Mouse (Mus musculus): ENCODE measurements around the gene Usp7. TPM values are rescaled to one million over a fixed set of nuclear protein-coding genes. Genes with fewer than 3 reads are reported as not detected.
A peak's percentile ranks its signal among the peaks of the same experiment; 100 is the strongest.

Gene Usp7
- polyA plus RNA-seq (2012) = 6.0 and 6.8 TPM in 2 replicates

DNA sequence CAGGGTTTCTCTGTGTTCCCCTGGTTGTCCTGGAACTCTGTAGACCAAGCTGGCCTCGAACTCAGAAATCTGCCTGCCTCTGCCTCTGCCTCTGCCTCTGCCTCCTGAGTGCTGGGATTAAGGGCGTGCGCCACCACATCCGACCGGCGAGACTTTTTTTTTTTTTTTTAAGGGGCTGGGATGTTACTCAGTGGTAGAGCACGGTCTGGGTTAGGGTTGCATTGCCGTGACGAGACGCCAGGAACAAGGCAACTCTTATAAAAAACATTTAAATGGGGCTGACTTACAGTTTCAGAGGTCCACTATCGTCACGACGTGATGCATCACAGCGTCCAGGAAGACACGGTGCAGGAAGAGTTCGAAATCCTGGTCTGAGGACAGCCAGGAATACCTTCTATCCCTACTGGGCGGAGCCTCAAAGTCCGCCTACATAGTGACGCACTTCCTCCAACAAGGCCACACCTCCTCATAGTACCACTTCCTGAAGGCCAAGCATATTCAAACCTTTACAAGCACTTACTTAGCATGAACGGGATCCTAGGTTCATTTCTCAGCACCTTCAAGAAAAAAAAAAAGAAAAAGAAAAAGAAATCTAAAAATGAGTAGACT lies at the start of gene Usp7:
Usp7 (minus strand) TSS at position 360 of the 609 bp plus-strand sequence.
- Histone ChIP-seq H3K27me3 (ENCODE audit: control insufficient read depth) (peaks cover 13% of the 10 kb centered on the region), H3K9me3 (ENCODE audit: control insufficient read depth, low read length) (no peaks in the 10 kb centered on the region), H3K4me1 (ENCODE audit: control insufficient read depth) (peaks cover 5% of the 10 kb centered on the region), H3K4me3 (replicated peaks) (peak within 1 kb of the TSS; percentile 35), H3K36me3 (ENCODE audit: control insufficient read depth) (no peaks in the 10 kb centered on the region)
- TF ChIP-seq TAL1 (IDR thresholded peaks at IDR 0.05; ENCODE audit: low read length) = no peak
- no peak for TF ChIP-seq GATA1 (IDR thresholded peaks at IDR 0.05; ENCODE audit: low read length)

DNA sequence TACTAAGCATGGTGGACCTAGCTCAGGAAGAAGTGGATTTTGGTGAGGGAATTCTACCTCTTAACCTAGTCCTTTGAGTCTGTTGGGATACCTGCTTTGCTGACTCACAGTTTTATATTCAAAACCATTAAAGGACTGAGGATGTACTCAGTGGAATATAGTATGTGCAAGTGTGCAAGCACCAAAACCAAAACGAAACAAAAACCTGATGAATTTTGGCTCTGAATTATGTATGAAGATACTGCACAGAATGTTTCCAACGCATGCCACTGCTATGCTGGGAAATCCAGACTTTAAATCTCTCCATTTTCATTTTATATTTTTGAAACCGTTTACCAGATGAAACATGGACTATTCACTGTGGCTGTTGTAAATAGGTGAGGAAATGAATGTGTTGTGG lies 48.4 kb upstream of the Usp7 start:
- H3K36me3 ChIP-seq (ENCODE audit: control insufficient read depth) = peaks cover 99% of the 10 kb centered on the region
- peaks cover 34% of the 10 kb centered on the region for H3K4me1 ChIP-seq (ENCODE audit: control insufficient read depth)
- H3K9me3 ChIP-seq (ENCODE audit: control insufficient read depth, low read length) = no peaks in the 10 kb centered on the region
- no peaks in the 10 kb centered on the region for H3K27me3 ChIP-seq (ENCODE audit: control insufficient read depth)
- no peak overlapping the region for H3K4me3 ChIP-seq (replicated peaks)
- TF ChIP-seq GATA1 (IDR thresholded peaks at IDR 0.05; ENCODE audit: low read length) (no peak), TAL1 (IDR thresholded peaks at IDR 0.05; ENCODE audit: low read length) (no peak)

DNA sequence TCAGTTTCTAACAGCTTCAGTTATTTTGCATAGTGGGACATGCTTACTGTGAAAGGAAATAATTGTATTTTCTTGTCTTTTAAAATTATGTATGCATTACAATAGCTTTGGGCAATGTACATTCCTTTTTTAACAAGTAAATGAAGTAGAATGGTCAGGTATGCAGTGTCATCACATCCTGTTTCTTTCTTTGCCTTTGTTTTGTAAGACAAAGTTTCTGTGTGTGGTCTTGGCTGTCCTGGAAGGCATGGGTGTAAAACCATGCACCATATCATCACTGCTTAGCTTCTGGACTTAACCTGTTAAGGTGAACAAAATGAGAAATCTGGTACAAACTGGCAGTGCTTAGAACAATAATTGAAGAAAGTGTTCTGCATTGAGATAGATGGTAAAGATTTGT lies 46.8 kb upstream of the Usp7 start:
- Histone ChIP-seq H3K4me1 (ENCODE audit: control insufficient read depth) (peaks cover 46% of the 10 kb centered on the region), H3K4me3 (replicated peaks) (no peak overlapping the region), H3K27me3 (ENCODE audit: control insufficient read depth) (no peaks in the 10 kb centered on the region), H3K9me3 (ENCODE audit: control insufficient read depth, low read length) (no peaks in the 10 kb centered on the region), H3K36me3 (ENCODE audit: control insufficient read depth) (peaks cover 99% of the 10 kb centered on the region)
- TF ChIP-seq TAL1 (IDR thresholded peaks at IDR 0.05; ENCODE audit: low read length) (no peak), GATA1 (IDR thresholded peaks at IDR 0.05; ENCODE audit: low read length) (no peak)

DNA sequence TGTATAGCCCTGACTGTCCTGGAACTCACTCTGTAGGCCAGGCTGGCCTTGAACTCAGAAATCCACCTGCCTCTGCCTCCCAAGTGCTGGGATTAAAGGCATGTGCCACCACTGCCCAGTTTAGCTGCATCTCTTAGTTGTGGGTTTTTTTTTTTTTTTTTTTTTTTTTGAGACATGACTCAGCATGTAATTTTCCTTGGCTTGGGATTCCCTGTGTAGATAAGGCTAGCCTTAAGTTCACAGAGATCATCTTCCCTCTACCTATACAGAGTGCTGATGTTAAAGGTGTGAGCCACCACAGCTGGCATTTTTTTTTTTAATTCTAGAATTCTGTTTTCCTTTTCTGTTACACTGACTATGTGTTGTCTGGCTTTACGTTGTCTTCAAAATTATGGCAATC lies 45.5 kb upstream of the Usp7 start:
- no peaks in the 10 kb centered on the region for H3K9me3 ChIP-seq (ENCODE audit: control insufficient read depth, low read length)
- no peaks in the 10 kb centered on the region for H3K27me3 ChIP-seq (ENCODE audit: control insufficient read depth)
- peaks cover 99% of the 10 kb centered on the region for H3K36me3 ChIP-seq (ENCODE audit: control insufficient read depth)
- TF ChIP-seq TAL1 (IDR thresholded peaks at IDR 0.05; ENCODE audit: low read length) (no peak), GATA1 (IDR thresholded peaks at IDR 0.05; ENCODE audit: low read length) (peak; percentile 65; the same call in 1 of the 2 replicates)
- H3K4me3 ChIP-seq (replicated peaks) = peak overlapping the region; percentile 22
- H3K4me1 ChIP-seq (ENCODE audit: control insufficient read depth) = peaks cover 54% of the 10 kb centered on the region

DNA sequence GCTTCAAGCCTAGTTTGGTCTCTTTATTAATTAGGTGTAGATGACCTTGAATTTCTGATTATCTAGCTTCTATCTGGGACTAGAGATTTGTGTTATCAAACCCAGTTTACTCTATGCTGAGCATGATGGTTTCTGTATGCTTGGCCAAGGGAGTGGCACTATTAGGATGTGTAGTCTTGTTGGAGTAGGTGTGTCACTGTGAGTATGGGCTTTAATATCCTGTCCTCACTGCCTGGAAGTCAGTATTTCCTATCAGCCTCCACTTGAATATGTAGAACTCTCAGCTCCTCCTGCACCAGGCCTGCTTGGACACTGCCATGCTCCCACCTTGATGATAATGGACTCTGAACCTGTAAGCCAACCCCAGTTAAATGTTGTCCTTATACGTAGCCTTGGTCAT lies 44.8 kb upstream of the Usp7 start:
- Histone ChIP-seq H3K9me3 (ENCODE audit: control insufficient read depth, low read length) (no peaks in the 10 kb centered on the region), H3K36me3 (ENCODE audit: control insufficient read depth) (peaks cover 99% of the 10 kb centered on the region), H3K27me3 (ENCODE audit: control insufficient read depth) (no peaks in the 10 kb centered on the region), H3K4me1 (ENCODE audit: control insufficient read depth) (peaks cover 61% of the 10 kb centered on the region), H3K4me3 (replicated peaks) (no peak overlapping the region)
- TF ChIP-seq GATA1 (IDR thresholded peaks at IDR 0.05; ENCODE audit: low read length) = no peak
- TF ChIP-seq TAL1 (IDR thresholded peaks at IDR 0.05; ENCODE audit: low read length) = no peak

GRCm38 (mm10) chr16:8831241-8831640 lies 39.1 kb upstream of the Usp7 start:
- no peaks in the 10 kb centered on the region for H3K27me3 ChIP-seq (ENCODE audit: control insufficient read depth)
- H3K36me3 ChIP-seq (ENCODE audit: control insufficient read depth) = peaks cover 53% of the 10 kb centered on the region
- peak overlapping the region; percentile 100 for H3K4me3 ChIP-seq (replicated peaks)
- no peak for TF ChIP-seq GATA1 (IDR thresholded peaks at IDR 0.05; ENCODE audit: low read length)
- no peak for TF ChIP-seq TAL1 (IDR thresholded peaks at IDR 0.05; ENCODE audit: low read length)
- H3K9me3 ChIP-seq (ENCODE audit: control insufficient read depth, low read length) = no peaks in the 10 kb centered on the region
- peaks cover 64% of the 10 kb centered on the region for H3K4me1 ChIP-seq (ENCODE audit: control insufficient read depth)

GRCm38 (mm10) chr16:8830431-8831211 lies 38.5 kb upstream of the Usp7 start:
- Histone ChIP-seq H3K4me1 (ENCODE audit: control insufficient read depth) (peaks cover 60% of the 10 kb centered on the region), H3K36me3 (ENCODE audit: control insufficient read depth) (peaks cover 48% of the 10 kb centered on the region), H3K9me3 (ENCODE audit: control insufficient read depth, low read length) (no peaks in the 10 kb centered on the region), H3K4me3 (replicated peaks) (peak overlapping the region; percentile 100), H3K27me3 (ENCODE audit: control insufficient read depth) (no peaks in the 10 kb centered on the region)
- TF ChIP-seq TAL1 (IDR thresholded peaks at IDR 0.05; ENCODE audit: low read length) = no peak
- TF ChIP-seq GATA1 (IDR thresholded peaks at IDR 0.05; ENCODE audit: low read length) = no peak

- Histone ChIP-seq H3K4me1 (ENCODE audit: control insufficient read depth) (peaks cover 56% of the 10 kb centered on the region), H3K9me3 (ENCODE audit: control insufficient read depth, low read length) (no peaks in the 10 kb centered on the region), H3K27me3 (ENCODE audit: control insufficient read depth) (no peaks in the 10 kb centered on the region), H3K4me3 (replicated peaks) (peak within 1 kb of the TSS; percentile 100), H3K36me3 (ENCODE audit: control insufficient read depth) (peaks cover 39% of the 10 kb centered on the region)
- TF ChIP-seq TAL1 (IDR thresholded peaks at IDR 0.05; ENCODE audit: low read length) (no peak), GATA1 (IDR thresholded peaks at IDR 0.05; ENCODE audit: low read length) (no peak)
Observed at GRCm38 (mm10) chr16:8829564-8830359, 37.7 kb upstream of the Usp7 start, which contains the start of gene 1810013L24Rik. Gene 1810013L24Rik (plus strand): TSS chr16:8830100.
